Mouse (Mus musculus) heart, adult 8-10 months (tissue): ENCODE measurements around the gene Nostrin. TPM values are rescaled to one million over a fixed set of nuclear protein-coding genes. Genes with fewer than 3 reads are reported as not detected.

Experiments used
- DNase-seq: peaks from one replicate; pipeline ENCODE4 v3.0.0; 2022; ENCODE audit warnings: low spot score
- total RNA-seq, 4 experiments: library from RNA; stranded (reverse); gene quantifications; 2 replicates each; pipeline ENCODE4 v1.2.4; 2022

Gene Nostrin
- total RNA-seq, 4 experiments from 2014 or later, result 3.7 to 4.8 (median 4.2) TPM

DNA sequence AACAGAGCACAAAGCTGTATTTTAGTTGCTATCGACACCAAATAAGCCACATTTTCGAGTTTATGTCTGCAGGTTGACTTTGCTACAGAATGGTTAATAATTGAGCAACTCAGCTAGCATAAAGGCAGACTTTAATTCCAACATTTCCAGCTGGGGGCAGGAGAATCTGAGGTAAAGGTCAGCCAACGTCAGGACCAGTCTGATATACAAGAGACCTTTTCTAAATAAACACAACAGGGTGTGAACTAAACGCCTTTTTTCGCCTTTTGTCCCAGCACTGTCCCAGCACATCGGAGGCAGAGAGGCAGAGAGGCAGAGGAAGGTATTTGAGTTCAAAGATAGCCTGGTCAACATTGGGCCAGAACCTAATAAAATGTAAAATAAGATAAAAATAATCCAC, 69.6 kb downstream of the Nostrin start:
- DNase-seq, result no peak

DNA sequence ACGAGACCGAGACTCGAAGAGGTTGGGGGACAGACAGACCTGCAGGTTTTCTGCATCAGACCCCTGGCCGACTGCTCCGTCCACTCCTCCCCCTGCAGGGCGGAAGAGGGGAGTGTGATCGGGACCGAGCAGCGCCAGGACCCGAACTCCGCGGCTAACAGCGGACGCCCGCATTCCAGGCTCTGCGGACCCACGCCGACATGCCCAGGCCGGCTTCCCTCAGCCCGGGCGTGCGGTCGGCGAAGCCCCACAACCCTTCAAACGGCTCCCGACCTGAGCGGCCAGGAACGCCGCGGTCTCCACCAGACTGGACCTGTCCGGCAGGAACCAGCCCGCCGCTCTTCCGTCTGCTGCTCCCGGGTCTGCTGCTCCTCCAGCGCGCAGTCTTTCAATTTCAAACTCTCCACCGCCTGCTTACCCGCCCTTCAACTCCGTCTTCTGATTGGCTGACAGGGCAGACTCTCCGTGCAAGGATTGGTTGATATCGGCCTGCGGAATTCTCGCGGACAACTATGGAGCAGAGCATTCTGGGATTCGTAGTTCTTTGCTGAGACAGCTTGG, 70.3 kb downstream of the Nostrin start, which contains the start of gene Spc25:
Gene Spc25, minus strand, starts transcription at position 404 of the 561 bp plus-strand sequence.
- DNase-seq, result peak; percentile 93

DNA sequence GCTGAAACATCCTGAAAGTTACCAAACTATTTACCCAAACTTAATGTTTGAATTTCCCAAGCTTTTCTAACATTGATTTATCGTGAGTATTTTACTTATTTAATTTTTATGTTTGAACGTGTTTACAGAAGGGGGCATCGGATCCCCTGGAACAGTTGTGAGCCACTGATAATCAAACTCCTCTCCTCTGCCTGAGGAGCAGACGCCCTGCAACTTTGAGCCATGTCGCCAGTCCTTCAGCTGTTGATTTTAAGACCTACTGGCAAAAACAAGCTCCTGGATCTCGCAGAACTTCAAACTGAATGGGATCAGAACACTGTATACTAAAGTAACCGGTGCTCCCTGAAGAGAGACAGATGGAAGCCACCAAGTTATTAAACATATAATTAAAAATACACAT, 70.9 kb downstream of the Nostrin start:
- no peak for DNase-seq

DNA sequence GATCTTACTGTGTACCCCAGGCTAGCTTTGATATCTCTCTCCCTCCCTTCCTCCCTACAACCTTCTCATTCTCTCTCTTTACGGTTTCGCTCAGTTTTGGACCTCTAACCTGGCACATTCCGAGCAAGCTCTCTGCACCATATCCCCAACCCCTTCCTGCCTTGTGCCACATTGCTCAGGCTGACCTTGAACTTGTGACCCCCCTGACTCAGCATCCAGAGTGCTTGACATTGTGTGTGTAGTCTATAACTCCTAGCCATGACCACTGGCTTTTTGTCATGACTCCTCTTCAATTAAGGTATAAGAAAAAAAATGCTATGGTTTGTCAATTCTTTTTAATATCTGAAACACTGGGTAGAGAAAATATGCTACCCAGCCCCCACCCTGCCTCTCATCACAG, 74.1 kb downstream of the Nostrin start:
- no peak for DNase-seq

DNA sequence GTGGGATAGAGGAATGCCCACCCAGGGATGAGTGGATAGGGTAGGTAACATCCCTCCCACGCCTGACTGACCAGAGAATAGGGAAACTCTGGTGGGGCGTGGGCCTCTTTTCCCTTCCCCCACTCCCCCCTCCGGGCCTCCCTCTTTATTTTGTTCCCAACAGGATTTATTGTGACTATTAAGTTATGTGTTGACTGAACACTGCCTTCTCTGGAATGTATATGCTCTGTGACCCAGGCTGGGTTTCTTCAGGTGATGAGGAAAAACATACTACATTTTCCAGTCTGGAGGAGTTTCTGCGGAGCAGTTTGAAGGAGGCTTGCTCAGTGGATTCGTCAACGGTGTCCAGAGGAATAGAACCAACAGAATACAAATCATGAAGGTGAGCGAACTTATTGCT, 75.2 kb downstream of the Nostrin start, which contains the start of gene G6pc2:
Gene G6pc2, plus strand, starts transcription at position 301 of the 400 bp plus-strand sequence.
- DNase-seq, result no peak

DNA sequence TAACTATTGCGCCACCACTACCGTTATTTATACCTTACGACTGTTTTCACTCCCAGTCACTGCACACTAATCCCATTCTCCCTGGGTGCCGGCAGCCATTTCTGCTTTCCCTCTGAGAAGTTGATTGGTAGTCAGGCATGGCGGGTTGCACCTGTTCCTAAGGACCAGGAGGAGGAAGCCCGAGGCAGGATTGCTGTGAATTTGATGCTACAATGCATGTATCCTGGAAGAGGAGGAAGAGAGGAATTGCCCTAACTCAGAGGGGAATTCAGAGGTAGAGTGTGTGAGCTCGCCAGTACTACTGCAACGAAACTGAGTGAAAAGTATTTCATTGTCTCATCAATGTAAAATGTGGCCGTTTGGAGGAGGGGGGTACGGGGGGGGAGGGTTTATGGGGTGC, 77.1 kb downstream of the Nostrin start:
- no peak for DNase-seq

DNA sequence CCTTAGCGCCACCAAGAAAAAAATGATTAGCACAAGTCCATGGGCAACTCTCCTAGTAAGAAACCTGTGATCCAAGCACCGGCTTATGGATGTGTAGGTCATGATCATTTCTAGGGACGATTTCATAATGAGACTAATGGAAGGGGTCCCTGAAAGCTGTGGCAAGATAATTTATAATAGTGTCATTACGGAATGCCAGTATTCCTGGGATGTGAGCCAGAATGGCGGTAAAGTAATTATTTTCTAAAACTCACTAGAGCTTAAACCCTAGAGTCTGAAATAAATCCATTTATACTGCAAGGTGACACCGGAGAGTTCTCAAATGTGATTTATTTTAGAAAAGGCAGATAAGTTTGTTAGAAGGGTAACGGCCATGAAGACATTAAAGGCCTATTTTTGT, 79.6 kb downstream of the Nostrin start:
- DNase-seq, result no peak

DNA sequence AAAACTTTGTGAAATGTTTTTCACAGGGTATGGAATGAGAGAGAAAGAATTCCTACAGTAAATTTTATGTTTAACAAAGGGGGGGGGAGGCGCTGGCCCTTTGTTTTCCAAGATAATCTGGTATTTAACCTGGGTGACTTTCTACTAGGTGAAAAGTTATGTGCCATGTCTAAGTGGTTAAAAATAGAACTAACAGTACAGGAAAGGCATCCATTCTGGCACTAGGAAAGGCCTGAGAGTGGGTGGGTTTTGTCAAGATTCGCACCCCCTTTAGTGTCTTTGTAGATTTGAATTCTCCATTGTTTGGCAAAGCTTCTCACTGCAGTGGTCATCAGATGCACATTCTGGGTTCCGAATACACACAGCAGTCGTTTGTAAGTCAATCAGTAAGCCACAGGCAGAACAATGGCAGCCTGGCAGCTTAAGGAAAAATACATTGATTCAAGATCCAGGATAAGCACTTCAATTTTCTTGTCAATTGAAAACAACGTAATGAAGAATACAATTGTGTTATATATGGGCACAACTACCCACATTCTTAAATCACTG, 86.3 kb downstream of the Nostrin start:
- DNase-seq, result no peak

DNA sequence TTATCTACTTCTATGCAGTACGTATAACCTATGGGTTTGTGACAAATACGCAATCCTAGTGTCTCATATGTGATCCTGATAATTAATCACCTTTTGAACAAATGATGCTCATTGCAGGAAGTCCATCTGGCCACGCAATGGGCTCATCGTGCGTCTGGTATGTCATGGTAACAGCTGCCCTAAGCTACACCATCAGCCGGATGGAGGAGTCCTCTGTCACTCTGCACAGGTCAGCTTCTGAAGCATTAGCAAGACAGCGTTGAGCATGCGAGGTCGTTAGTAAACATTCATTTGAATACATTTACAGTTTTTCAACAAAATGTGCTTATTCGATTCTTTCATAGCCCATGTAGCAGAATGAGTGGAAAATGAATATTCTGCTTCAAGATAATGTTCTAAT, 87.2 kb downstream of the Nostrin start:
- no peak for DNase-seq

DNA sequence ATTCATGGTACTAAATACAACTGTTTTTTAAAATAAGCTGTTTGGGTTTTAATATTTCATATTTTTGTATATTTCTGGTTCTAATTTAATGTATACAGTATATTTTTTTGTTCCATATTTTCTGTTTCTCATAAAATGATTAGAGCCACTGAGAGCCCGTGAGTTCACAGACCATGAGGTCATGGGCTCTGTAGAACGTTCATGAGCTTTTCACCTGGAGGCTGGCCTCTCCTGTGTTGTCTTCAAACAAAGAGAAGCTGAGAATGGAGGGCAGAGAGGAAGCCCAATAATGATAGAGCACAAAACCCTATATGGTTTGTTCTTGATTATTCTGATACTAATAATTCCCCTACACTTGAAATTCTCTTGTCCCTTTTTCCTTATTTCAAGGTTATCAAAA, 89.1 kb downstream of the Nostrin start:
- DNase-seq, result no peak

DNA sequence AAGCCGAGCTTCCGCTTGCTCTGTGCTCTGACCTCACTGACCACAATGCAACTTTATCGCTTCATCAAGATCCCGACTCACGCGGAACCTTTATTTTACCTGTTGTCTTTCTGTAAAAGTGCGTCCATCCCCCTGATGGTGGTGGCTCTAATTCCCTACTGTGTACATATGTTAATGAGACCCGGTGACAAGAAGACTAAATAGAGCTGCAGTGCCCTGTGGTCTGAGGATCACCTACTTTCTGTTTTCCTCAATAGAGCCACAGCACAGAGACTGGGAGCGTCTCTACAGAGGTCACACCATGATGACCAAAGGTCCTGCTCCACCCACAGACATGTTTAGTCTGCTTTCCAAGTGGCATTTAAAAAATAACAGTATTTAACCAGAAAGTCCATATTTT, 91.3 kb downstream of the Nostrin start:
- no peak for DNase-seq

DNA sequence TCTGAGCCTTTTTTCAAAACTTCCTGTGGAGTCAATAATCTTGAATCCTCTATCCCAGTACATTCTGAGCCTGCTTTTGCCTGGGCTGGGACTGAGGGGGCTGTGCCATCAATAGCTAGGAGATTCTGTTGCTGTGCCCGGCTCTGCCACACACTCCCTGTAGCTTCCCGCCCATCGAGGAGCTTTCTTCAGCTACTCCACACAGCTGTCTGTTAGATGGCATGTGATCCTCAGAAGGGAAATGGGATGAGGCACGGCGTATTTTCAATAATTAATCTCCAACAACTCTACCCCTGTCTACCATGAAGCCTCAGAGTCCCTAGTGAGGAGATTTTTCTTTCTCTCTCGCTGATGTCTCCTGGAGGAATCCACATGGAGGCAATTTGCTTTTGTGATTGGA, 93.0 kb downstream of the Nostrin start:
- DNase-seq, result no peak

DNA sequence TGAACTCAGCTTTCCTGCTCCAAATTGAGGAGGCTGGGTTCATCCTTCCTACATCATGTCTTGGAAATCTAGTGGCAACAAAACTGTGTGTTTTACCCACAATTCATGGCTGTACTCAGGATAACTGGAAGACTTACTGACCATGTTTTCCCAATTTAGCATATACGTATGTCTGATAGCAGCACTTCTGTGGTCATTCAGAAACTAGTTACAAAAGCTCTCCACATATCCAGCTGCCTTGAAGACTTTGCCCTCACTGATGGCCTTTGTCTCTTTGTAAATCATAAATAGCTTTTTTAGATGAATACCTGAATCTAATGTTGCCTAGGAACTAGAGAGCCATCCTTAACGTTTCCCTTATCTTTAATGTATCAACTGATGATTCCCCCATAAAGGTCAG, 94.5 kb downstream of the Nostrin start:
- no peak for DNase-seq

DNA sequence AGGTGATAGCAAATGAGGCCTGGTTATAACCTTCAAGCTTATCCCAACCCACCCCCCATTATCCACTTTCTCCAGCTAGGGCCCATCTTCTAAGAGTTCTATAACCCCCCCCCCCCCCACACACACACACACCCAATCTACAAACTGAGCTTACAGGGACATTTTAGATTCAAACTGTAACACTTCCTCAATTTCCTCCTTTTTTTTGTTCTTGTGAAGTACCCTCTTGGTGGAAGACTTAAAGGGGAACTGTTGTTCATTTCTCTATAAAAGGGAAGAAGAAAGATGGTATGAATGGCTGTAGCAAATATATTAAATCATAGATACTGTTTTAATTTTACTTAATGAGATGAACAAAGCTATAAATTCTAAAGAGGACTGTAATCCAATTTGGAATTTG, 96.5 kb downstream of the Nostrin start:
- no peak for DNase-seq

DNA sequence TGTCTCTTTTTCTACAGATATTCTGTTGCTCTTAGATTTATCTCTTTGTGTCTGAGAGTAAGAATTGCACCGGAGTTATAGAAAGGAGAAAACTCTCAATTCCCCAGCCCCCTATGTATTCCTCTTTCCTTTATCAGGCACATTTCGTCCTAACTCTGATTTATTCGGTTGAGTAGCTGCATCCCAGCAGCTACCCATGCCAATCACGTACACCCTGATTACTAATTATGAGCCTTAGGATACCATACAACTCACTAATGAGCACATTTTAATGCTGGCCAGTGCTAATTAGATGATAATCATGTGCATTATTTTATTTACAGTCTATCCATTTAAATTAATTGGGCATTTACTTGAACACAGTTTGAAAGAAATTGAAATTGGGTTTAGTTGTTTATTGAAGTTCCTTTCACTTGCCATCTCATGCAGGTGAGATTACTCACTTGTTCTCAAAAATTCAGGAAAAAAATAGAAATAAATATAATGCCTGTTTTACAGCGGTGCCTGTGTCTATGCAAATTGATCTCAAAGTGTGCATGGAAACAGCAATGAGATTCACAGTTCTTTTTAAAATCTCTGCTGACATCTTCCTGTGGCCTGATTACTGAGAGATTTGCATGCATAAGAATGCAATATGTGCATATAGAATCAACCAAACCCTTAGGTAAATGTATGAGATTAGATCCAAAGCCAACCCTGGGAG, 99.5 kb downstream of the Nostrin start:
- DNase-seq, result no peak

Other genes starting within 250 kb of the Nostrin start
- gene Spc25, start 70.4 kb downstream of the Nostrin start, total RNA-seq, result 1 to 10 TPM in 1 of 4 experiments, under 1 TPM in 3; 0.33 to 1.3 (median 0.45) TPM
- not detected for gene G6pc2, start 75.3 kb downstream of the Nostrin start, total RNA-seq
- gene Abcb11, start 206.8 kb downstream of the Nostrin start, total RNA-seq, result not detected
- under 1 TPM in 3 of 4 experiments, not detected in 1; 0.05 to 0.19 (median 0.11) TPM for gene Dhrs9, start 244.6 kb downstream of the Nostrin start, total RNA-seq